Mouse (Mus musculus) embryonic fibroblast, embryonic 13.5 days (primary cell): ENCODE data around the gene Vangl1.

Experiments used
- CTCF ChIP-seq: IDR thresholded peaks from 2 replicates; pipeline ENCODE4 v1.5.1; 2011; ENCODE audit warnings: mild to moderate bottlenecking, control low read depth, low read length, moderate library complexity, borderline replicate concordance; ENCODE audit not compliant: insufficient read depth
- POLR2A ChIP-seq: IDR thresholded peaks from 2 replicates; pipeline ENCODE4 v1.6.1; 2011; ENCODE audit warnings: low read depth, mild to moderate bottlenecking, control low read depth, low read length, moderate library complexity

- TF ChIP-seq POLR2A: no peak
- no peak for TF ChIP-seq CTCF
Observed at GRCm38 (mm10) chr3:102244601-102245000, 40.1 kb upstream of the Vangl1 start.
